Mouse (Mus musculus) forebrain, embryonic 10.5 days (tissue): ENCODE results near the gene Ptprn2. TPM values are rescaled to one million over a fixed set of nuclear protein-coding genes. Genes with fewer than 3 reads are reported as not detected.

Source experiments
- DNase-seq: peaks from one replicate; pipeline ENCODE4 v3.0.0-alpha.2; 2017; ENCODE audit warnings: low spot score; ENCODE audit errors: extremely low spot score
- H3K27ac ChIP-seq: fragments of 300-500 bp; sonication (generic); 2 replicates; pipeline ENCODE4 v1.5.1; 2016; ENCODE audit warnings: mild to moderate bottlenecking
- H3K27me3 ChIP-seq: fragments of 300-500 bp; sonication (generic); 2 replicates; pipeline ENCODE4 v1.6.1; 2016; ENCODE audit warnings: mild to moderate bottlenecking; ENCODE audit not compliant: poor library complexity, severe bottlenecking
- H3K36me3 ChIP-seq: fragments of 300-500 bp; sonication (generic); replicated peaks from 2 replicates; pipeline ENCODE4 v1.6.1; 2016; ENCODE audit warnings: mild to moderate bottlenecking, moderate library complexity
- H3K4me1 ChIP-seq: fragments of 300-500 bp; sonication (generic); 2 replicates; pipeline ENCODE4 v1.6.1; 2016
- H3K4me3 ChIP-seq: fragments of 300-500 bp; sonication (generic); 2 replicates; pipeline ENCODE4 v1.5.1; 2016; ENCODE audit warnings: mild to moderate bottlenecking, moderate library complexity
- H3K9me3 ChIP-seq: fragments of 300-500 bp; sonication (generic); 2 replicates; pipeline ENCODE4 v1.6.1; 2016; ENCODE audit warnings: mild to moderate bottlenecking, moderate library complexity
- WGBS: fragments of 180-500 bp; shearing (Covaris S2); methylation state at CpG from one replicate; pipeline ENCODE4 v1.1.7; 2016; 5-methylcytosine and 5-hydroxymethylcytosine counted together
- polyA plus RNA-seq: library from polyadenylated mRNA; unstranded; fragments of >200 nt; fragmentation: Nextera tagmentation; extraction: Ambion mirVana; gene quantifications from 2 replicates; pipeline ENCODE4 v1.2.1, GENCODE M21; 2016

Gene Ptprn2
- polyA plus RNA-seq, 1 experiment from 2014 or later, result 4.8 TPM

DNA sequence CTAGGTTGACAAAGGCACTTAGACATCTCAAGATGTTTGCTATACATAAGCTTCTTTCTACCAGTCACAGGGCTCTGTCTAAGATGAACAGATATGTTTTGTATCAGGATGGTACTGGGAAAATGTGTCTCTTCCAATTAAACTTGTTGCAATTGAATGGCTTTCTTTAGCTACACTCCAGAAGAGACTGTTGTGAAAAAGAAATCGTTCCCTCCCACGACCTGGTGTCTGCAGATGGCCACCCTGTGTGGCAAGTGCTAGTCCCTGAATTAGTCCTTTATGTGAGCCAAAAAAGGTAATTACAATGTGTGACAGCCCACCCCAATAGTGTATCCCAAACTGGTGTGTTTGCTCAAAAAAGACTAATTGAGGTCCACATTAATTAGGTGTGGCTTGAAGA is 235.5 kb downstream of the Ptprn2 start:
- no peak for DNase-seq
- Histone ChIP-seq H3K9me3 (no peaks in the 10 kb centered on the region), H3K4me3 (no peak overlapping the region), H3K4me1 (no peaks in the 10 kb centered on the region), H3K27ac (no peak overlapping the region), H3K27me3 (no peaks in the 10 kb centered on the region), H3K36me3 (no peaks in the 10 kb centered on the region)
- 86% methylated on average over 2 of the region's 2 CpGs for WGBS

DNA sequence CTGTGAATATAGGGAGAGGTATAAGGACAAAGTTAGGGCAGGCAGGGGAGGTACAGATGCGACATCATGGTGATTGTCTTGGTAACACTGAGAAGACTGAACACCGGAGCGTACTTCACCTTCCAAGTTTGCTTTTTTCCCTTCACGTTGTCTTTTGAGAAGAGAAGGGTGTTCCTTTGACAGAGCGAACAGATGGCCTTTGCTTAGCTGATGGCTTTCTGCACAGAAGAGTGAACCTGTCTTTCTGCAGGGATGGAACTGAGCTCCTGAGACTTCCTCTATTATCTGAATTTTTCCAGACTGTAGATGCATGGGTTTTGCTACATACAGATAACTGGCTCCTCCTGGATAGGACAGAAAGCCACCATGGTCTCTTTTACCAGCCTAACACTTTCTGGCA is 254.6 kb downstream of the Ptprn2 start:
- H3K9me3 ChIP-seq, result no peaks in the 10 kb centered on the region
- H3K36me3 ChIP-seq, result no peaks in the 10 kb centered on the region
- H3K27ac ChIP-seq, result no peak overlapping the region
- 90% methylated on average over 5 of the region's 5 CpGs for WGBS
- no peaks in the 10 kb centered on the region for H3K4me1 ChIP-seq
- no peak for DNase-seq
- H3K4me3 ChIP-seq, result no peak overlapping the region
- no peaks in the 10 kb centered on the region for H3K27me3 ChIP-seq

DNA sequence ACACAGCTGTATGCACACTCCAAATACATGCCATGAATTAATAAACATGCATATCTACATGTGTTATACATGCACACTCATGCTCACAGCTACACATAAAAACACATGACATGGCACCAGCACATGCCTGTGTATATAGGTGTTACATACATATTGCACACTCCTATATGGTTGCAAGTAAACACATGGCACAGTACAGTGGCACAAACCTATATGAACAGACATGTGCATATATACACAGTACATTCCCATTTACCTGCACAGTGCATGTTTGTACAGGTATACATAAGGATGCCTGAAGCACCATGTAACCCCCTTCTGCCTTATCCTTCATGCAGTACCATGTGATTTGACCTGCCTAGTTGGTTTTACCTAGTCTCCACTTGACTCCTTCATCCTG is 255.8 kb downstream of the Ptprn2 start:
- Histone ChIP-seq H3K36me3 (no peaks in the 10 kb centered on the region), H3K4me3 (no peak overlapping the region), H3K27me3 (no peaks in the 10 kb centered on the region)

DNA sequence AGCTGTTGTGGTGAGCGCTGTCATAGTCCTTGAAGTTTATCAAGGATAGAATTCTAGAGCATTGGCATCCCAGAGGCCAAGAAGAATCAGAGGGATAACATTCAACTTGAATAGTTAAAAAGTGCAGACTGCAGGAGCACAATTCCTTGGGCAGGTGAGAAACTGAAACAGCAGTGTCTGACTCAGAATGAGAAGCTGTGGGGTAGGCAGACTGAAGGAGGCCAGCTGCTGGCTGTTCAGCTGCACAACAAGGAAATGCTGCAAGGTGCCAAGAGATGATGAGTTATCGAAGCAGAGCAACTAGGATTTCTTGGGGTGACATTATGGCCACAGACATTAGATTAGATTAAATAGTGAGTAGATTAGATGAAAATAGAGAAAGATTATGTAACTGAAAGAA is 260.9 kb downstream of the Ptprn2 start:
- H3K27ac ChIP-seq, result no peak overlapping the region
- DNase-seq, result no peak
- 94% methylated on average over 2 of the region's 2 CpGs for WGBS

More for the DNA sequence above, 255.8 kb downstream of the Ptprn2 start:
- no peak for DNase-seq
- Histone ChIP-seq H3K27ac (no peak overlapping the region), H3K9me3 (no peaks in the 10 kb centered on the region), H3K4me1 (no peaks in the 10 kb centered on the region)

DNA sequence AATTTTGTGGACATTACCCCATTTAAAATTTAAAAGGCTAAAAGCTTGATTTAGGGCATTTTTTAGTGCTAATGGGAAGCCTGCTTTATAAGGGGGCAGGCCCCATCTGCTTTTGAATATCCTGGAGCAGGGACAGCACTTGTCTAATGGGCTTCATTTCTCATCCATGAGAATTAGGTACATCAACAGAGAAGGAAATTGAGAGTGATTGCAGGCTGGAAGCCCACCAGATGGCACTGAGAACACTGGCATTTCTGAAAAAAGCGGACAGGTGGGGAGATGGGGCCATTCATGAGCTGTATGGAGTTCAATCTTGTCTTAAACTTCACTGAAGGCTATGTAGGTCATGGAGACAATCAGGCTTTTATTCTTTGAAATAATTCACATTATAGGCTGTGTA is 267.3 kb downstream of the Ptprn2 start:
- Histone ChIP-seq H3K27me3 (no peaks in the 10 kb centered on the region), H3K4me1 (no peaks in the 10 kb centered on the region), H3K4me3 (no peak overlapping the region), H3K27ac (no peak overlapping the region), H3K36me3 (no peaks in the 10 kb centered on the region), H3K9me3 (no peaks in the 10 kb centered on the region)
- DNase-seq, result no peak
- WGBS, result 90% methylated on average over 1 of the region's 1 CpGs

More for the DNA sequence above, 260.9 kb downstream of the Ptprn2 start:
- Histone ChIP-seq H3K27me3 (no peaks in the 10 kb centered on the region), H3K36me3 (no peaks in the 10 kb centered on the region), H3K9me3 (no peaks in the 10 kb centered on the region), H3K4me1 (no peaks in the 10 kb centered on the region), H3K4me3 (no peak overlapping the region)

DNA sequence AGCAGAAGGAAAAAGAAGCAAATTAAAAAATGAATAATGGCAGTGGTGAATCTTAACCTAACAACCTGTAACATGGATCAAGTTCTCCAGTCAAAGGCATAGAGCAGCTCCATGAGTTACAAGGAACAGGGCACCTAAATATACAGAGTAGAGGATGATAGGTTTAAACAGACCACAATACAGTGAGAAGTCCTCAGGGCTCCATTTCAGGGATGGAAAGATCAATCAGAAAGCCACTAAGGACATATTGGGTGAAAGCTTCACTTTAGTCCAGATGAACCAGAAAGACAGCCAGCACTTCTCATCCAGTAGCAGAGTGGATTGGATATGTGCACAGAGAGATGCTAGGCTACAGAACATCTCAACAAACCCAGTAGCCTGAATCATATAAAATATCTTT is 278.4 kb downstream of the Ptprn2 start:
- no peak for DNase-seq
- H3K27me3 ChIP-seq, result no peaks in the 10 kb centered on the region
- no peaks in the 10 kb centered on the region for H3K4me1 ChIP-seq
- no peaks in the 10 kb centered on the region; the same call in 1 of the 2 replicates for H3K9me3 ChIP-seq
- no peak overlapping the region for H3K4me3 ChIP-seq
- H3K27ac ChIP-seq, result no peak overlapping the region
- no peaks in the 10 kb centered on the region for H3K36me3 ChIP-seq

DNA sequence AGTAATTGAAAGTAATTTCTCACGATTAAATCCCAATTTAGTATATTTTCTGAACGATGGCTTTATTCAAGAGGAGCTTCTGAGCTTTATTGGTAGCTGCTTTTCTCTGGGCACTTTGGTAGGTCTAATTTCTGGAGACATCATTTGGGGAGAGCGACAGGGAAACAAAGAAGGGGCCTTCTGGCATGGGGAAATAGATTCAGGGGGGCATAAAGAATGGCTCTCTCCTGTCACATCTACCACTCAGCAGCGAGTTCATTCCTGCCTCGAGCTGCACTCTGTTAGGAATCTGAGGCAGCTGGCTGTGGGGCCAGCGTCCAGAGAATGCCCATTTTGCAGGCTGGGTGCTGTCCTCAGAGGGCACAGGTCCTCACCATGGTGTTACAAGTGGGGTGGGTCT is 285.4 kb downstream of the Ptprn2 start:
- Histone ChIP-seq H3K4me1 (peaks cover 17% of the 10 kb centered on the region), H3K27me3 (0 out of 2 replicates have a peak, but pooled peaks cover 12% of the 10 kb centered on the region), H3K9me3 (no peaks in the 10 kb centered on the region), H3K4me3 (no peak overlapping the region), H3K27ac (0 out of 2 replicates have a peak overlapping the region, but pooled peaks have one; percentile 53), H3K36me3 (no peaks in the 10 kb centered on the region)
- WGBS, result 87% methylated on average over 6 of the region's 6 CpGs
- DNase-seq, result no peak

DNA sequence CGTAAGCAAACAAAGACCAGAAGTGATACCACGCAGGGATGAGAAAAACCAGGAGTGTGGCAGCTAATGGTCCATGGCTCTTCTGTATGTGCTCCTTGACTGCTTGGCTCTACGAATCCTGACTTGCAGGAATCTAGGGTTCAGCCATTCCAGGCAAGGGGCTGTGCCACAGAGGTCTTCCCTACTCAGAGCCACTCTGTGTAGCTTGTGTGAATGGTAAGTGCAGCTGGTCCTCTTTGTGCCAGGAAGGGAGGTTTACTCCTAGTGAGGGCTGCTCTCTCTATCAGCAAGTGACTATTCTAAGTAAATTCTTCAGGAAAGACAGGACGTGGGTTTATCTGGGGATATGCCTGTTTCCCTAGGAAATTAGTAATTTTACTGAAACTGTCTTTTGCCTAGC is 286.0 kb downstream of the Ptprn2 start:
- 92% methylated on average over 4 of the region's 4 CpGs for WGBS
- no peaks in the 10 kb centered on the region for H3K36me3 ChIP-seq
- H3K9me3 ChIP-seq, result no peaks in the 10 kb centered on the region
- no peak for DNase-seq
- no peak overlapping the region for H3K4me3 ChIP-seq
- H3K4me1 ChIP-seq, result peaks cover 17% of the 10 kb centered on the region
- peaks cover 16% of the 10 kb centered on the region; the same call in 1 of the 2 replicates for H3K27me3 ChIP-seq
- H3K27ac ChIP-seq, result peak overlapping the region; percentile 53

DNA sequence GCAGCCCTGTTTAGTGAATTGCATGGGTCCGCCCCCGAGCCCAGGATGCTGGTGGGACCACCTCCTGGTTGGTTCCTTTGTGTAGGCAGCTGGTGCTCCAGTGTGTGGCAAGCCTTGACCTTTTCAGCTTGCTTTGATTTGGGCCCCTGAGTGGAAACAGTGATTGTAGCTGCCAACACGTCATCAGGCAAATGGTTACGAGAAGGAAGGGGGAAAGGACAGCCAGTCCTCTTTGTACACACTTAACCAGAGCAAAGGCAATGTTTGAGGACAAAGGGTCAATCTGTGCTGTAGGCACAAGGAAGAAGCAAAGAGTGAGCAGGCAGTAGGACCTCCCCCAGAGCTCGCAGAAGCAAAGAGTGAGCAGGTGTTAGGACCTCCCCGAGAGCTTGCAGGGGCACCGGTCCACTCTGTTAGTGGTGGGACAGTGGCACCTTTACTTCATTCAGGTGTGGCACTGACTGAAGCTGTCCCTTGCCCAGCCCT is 286.6 kb downstream of the Ptprn2 start:
- no peaks in the 10 kb centered on the region for H3K36me3 ChIP-seq
- WGBS, result 43% methylated on average over 7 of the region's 7 CpGs
- DNase-seq, result no peak
- no peak overlapping the region for H3K4me3 ChIP-seq
- peak overlapping the region; percentile 53 for H3K27ac ChIP-seq
- peaks cover 17% of the 10 kb centered on the region for H3K4me1 ChIP-seq
- peaks cover 17% of the 10 kb centered on the region; the same call in 1 of the 2 replicates for H3K27me3 ChIP-seq
- H3K9me3 ChIP-seq, result no peaks in the 10 kb centered on the region

DNA sequence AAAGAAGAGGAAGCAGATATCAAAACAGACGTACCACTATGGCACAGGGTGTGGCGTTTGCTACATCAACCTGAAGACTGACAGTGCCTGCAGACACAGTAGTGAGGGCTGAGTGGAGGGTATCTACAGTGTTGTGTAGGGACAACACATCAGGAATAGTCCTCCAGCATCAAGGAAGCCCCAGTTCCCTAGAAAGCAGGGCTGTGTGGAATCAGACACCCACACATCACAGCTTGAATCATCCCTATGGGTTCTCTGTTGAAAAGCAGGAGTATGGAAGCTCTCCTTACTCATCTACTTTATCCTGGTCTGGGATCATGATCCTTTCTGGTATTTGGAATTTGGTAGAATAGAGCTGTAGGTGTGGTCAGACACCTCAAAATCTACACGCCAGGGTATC is 287.8 kb downstream of the Ptprn2 start:
- peaks cover 24% of the 10 kb centered on the region for H3K4me1 ChIP-seq
- DNase-seq, result no peak
- H3K4me3 ChIP-seq, result no peak overlapping the region
- H3K27me3 ChIP-seq, result peaks cover 17% of the 10 kb centered on the region; the same call in 1 of the 2 replicates
- WGBS, result 91% methylated on average over 3 of the region's 3 CpGs
- H3K27ac ChIP-seq, result no peak overlapping the region
- no peaks in the 10 kb centered on the region for H3K9me3 ChIP-seq
- H3K36me3 ChIP-seq, result no peaks in the 10 kb centered on the region

DNA sequence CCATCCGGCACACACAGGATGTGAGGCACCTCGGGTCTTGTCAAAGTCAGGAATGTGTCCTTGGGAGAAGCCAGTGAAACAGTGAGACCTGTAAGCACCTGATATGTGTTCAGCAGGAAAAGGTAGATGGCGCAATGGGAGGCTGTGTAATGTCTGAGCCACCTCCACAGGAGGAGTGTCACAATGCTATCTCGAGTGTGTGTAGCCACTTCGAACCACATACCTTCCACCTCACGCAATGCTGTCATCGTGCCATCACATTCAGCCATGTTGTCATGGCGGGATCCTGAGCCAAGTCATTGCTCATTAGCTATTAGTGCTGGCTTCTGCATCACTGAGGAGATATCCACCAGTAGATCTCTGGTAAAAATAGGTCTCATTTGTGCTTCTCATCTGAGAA is 290.9 kb downstream of the Ptprn2 start:
- Histone ChIP-seq H3K4me3 (no peak overlapping the region), H3K36me3 (no peaks in the 10 kb centered on the region), H3K4me1 (peaks cover 24% of the 10 kb centered on the region), H3K27me3 (peaks cover 17% of the 10 kb centered on the region; the same call in 1 of the 2 replicates), H3K9me3 (no peaks in the 10 kb centered on the region), H3K27ac (no peak overlapping the region)
- WGBS, result 89% methylated on average over 8 of the region's 8 CpGs
- DNase-seq, result no peak

DNA sequence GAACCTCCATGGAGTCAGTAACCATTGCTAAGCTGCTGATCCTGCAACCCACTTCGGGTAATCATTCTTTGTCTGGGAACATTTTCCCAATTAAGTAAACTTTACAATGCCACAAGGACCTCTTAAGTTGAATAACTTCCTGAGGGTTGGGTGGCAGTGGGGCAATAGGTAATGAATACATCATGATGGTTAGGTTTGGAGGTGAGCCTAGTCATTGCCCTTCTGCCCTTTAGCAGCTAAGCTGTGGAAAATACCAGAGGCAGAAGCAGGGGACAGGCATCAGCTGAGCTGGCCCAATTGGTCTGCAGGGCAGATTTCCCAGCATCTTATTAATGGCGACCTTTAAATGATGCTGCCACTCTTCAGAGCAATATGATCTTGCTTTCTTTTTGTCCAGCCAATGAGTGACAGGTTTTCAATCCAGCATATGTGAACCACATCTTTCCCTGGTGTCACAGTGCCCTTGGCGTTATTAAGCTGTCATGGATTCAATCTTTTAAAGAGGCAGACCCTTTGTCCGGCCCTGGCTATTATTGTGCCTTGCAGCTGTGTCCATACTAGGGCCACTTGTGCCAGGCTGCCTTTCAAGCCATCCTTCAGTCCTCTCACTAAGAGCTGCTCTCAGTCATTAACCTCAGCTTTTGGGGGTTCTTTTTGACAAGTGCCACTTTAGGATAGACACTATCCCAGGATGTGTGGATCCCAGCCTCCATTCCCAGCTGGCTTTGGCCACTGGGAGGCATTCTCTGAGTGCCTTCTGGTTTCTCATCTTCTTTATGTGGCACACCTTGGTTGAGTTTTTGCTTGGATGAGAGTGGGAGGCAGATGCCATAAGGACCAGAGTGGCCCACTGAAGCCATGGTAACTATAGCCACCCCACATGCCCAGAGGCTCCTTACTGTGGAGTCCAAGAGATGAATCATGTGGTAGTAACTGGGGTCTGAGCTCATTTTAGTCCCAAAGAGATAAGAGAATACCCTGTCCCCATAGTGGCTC is 292.9 kb downstream of the Ptprn2 start:
- Histone ChIP-seq H3K27me3 (peaks cover 17% of the 10 kb centered on the region; the same call in 1 of the 2 replicates), H3K9me3 (no peaks in the 10 kb centered on the region), H3K4me3 (no peak overlapping the region), H3K36me3 (no peaks in the 10 kb centered on the region), H3K27ac (no peak overlapping the region), H3K4me1 (peaks cover 13% of the 10 kb centered on the region)
- 63% methylated on average over 4 of the region's 4 CpGs for WGBS
- no peak for DNase-seq

DNA sequence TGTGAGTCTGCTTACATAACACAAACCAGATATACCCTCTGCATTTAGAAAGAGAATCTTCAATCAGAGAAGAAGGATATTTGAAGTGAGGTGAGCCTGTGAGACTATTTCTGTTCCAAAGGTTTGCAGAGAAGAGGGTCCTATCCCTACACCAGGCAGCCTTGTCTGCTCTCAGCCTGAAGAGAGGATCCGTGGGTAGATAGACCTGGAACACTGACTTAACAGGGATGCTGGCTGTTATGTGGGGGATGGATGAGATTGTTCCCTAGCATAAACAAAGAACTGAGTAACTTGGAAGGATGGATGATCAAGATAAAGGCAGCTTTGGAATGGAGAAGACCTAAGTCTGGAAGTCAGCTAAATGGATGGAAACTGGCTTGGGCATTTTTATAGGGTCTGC is 294.9 kb downstream of the Ptprn2 start:
- Histone ChIP-seq H3K36me3 (no peaks in the 10 kb centered on the region), H3K9me3 (no peaks in the 10 kb centered on the region), H3K4me1 (peaks cover 13% of the 10 kb centered on the region), H3K4me3 (no peak overlapping the region), H3K27ac (no peak overlapping the region), H3K27me3 (peaks cover 8% of the 10 kb centered on the region; the same call in 1 of the 2 replicates)
- no peak for DNase-seq
- WGBS, result 95% methylated on average over 1 of the region's 1 CpGs
